Mouse (Mus musculus): ENCODE measurements around the gene Gm20388. TPM values are rescaled to one million over a fixed set of nuclear protein-coding genes. Genes with fewer than 3 reads are reported as not detected.

The Gm20388 gene
- polyA plus RNA-seq, 1 experiment from 2014 or later, result 3.6 TPM

DNA sequence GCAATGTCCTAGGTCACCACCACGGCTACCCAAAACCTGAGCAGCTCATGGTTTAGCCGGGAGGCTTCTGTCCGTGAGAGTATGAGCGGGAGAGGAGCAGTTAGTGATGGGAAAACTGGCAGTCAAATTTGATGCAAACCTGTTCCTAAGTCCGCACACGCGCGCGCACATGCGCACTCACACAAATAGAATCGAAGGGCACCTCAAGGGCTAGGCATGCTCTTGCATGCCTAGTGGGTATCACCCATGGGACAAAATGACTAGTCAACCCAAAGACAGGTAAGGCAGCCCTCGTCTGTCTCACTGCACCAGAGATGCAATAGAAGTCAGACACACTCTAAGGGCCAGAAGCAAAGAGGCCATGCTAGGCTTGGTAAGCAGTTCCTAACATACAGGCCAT lies 4465.8 kb downstream of the Gm20388 start:
- H3K4me3 ChIP-seq, result no peak overlapping the region
- no peak overlapping the region for H3K27ac ChIP-seq (replicated peaks)
- no peaks in the 10 kb centered on the region for H3K4me1 ChIP-seq
- WGBS, result 95% methylated on average over 12 of the region's 12 CpGs
- no peak for DNase-seq (ENCODE audit: low spot score)
- no peaks in the 10 kb centered on the region for H3K27me3 ChIP-seq (replicated peaks; ENCODE audit: low read depth, poor library complexity, severe bottlenecking)
- H3K36me3 ChIP-seq (replicated peaks), result no peaks in the 10 kb centered on the region
- H3K9me3 ChIP-seq, result no peaks in the 10 kb centered on the region

DNA sequence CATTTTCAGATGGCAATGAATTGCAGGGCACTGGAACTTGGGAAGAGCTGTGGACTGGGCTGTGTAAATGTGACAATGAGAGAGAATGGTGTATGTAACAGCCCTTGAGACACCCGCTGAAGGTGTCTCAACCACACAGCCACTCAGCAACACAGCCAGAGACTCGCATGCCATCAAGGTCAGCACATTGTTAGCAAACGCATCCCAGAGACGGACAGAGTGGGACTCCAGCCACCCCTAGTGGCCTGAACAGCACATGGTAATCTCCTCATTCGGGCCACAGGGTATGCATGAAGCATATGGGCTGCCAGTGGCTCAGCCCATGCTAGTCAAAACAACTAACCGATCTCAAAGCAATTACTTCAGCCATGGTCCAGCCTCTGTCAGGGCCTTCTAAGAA lies 4468.6 kb downstream of the Gm20388 start:
- H3K9me3 ChIP-seq, result no peaks in the 10 kb centered on the region
- H3K27me3 ChIP-seq (replicated peaks; ENCODE audit: low read depth, poor library complexity, severe bottlenecking), result no peaks in the 10 kb centered on the region
- 72% methylated on average over 6 of the region's 6 CpGs for WGBS
- H3K36me3 ChIP-seq (replicated peaks), result no peaks in the 10 kb centered on the region
- H3K27ac ChIP-seq (replicated peaks), result no peak overlapping the region
- H3K4me3 ChIP-seq, result no peak overlapping the region
- no peak for DNase-seq (ENCODE audit: low spot score)
- no peaks in the 10 kb centered on the region for H3K4me1 ChIP-seq

DNA sequence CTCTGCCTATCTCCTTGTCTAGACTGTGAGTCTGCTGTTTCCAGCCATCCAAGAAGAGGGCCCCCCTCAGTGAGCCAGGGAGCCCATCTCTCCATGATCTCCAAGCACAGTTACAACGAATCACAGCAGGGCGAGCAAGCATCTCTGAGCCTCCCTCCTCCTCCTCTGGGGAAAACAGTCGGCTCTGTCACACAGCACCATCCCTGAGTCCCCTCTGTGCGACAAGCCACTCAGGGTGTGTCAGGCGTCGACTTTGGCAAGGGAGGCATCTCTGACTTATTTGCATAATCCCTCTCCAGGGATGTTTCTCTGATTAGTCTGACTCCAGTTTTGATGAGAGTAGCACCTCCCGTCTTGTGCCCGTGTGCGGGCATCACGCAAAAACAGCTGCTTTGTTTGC lies 4471.6 kb downstream of the Gm20388 start:
- H3K4me3 ChIP-seq, result no peak overlapping the region
- no peaks in the 10 kb centered on the region for H3K9me3 ChIP-seq
- 60% methylated on average over 10 of the region's 10 CpGs for WGBS

DNA sequence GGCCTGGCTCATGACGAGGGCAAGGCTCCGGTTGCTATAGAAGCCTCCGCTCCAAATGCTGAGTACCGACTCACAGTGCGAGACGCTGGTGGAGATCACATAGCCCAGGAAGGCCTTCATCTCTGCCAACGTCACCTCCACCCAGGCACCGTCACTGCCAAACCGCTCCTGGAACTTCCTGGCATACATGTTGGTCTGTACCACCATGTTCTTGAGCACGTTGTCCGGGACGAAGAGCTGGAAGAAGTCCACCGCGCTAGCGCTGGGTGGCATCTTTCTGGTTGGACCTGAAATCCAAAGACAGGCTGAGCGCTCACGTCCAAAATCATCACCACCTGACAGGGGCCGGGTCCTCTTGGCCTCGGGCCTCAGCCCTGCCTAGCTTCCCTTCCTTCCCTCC lies 4473.7 kb downstream of the Gm20388 start:
- no peak for DNase-seq (ENCODE audit: low spot score)
- no peak overlapping the region for H3K27ac ChIP-seq (replicated peaks)
- WGBS, result 95% methylated on average over 19 of the region's 19 CpGs
- H3K4me3 ChIP-seq, result no peak overlapping the region
- no peaks in the 10 kb centered on the region for H3K9me3 ChIP-seq
- H3K4me1 ChIP-seq, result no peaks in the 10 kb centered on the region
- no peaks in the 10 kb centered on the region for H3K27me3 ChIP-seq (replicated peaks; ENCODE audit: low read depth, poor library complexity, severe bottlenecking)
- no peaks in the 10 kb centered on the region for H3K36me3 ChIP-seq (replicated peaks)

More for the DNA sequence above, 4471.6 kb downstream of the Gm20388 start:
- H3K27me3 ChIP-seq (replicated peaks; ENCODE audit: low read depth, poor library complexity, severe bottlenecking), result no peaks in the 10 kb centered on the region
- no peak overlapping the region for H3K27ac ChIP-seq (replicated peaks)
- DNase-seq (ENCODE audit: low spot score), result no peak
- no peaks in the 10 kb centered on the region for H3K4me1 ChIP-seq
- no peaks in the 10 kb centered on the region for H3K36me3 ChIP-seq (replicated peaks)

DNA sequence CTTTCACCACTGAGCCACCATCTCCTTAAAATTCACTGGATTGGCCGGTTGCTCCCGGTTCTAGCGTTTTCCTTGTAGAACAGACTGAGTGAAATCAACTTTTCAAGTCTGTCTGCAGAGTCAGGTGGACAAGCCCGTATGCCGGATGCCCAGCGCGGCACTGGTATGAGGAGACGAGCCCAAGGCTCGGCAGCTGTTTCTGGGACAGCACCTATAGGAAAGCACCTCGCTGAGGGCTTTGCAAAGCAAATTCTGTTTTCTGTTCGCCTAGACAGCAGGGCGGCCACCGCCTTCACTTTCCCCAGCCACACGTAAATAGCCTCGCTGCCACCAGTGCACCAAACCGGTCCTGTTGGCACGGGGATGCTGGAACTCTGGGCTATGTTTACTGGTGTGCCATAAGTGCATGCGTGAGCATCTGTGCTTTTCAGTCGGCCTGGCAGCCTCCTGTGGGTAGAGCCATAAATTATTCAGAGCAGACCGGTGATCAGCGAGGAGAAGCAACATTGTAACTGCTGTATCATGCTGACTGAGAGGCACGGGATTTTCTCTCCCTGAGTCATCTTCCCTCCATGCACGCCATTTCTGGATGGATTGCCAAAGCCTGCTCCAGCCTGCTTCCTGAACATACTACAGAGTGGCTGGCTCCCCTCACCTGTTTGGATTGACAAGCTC lies 4475.7 kb downstream of the Gm20388 start:
- no peaks in the 10 kb centered on the region for H3K4me1 ChIP-seq

DNA sequence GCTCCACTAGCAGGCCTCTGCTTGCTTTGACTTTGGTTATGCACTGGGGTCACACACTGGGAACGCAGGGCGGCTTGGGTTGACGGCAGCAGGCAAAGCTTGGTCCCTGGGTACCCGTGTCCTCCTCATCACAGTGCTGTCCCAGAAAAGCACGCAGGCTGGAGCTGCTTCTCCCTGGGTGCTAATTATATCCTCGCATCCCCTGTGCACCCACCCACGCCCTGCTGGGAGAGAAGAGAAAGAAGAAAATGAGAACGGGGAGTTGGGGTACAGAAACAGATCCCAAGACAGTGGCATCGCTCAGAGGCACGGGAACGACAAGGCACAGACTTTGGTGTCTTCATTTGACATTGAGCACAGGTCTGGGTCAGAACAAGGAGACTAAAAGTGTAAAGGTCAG lies 4478.9 kb downstream of the Gm20388 start:
- Histone ChIP-seq H3K36me3 (replicated peaks) (no peaks in the 10 kb centered on the region), H3K4me1 (peaks cover 7% of the 10 kb centered on the region), H3K27ac (replicated peaks) (no peak overlapping the region), H3K9me3 (no peaks in the 10 kb centered on the region), H3K27me3 (replicated peaks; ENCODE audit: low read depth, poor library complexity, severe bottlenecking) (no peaks in the 10 kb centered on the region), H3K4me3 (no peak overlapping the region)
- WGBS, result 86% methylated on average over 11 of the region's 11 CpGs
- DNase-seq (ENCODE audit: low spot score), result no peak

More for the DNA sequence above, 4475.7 kb downstream of the Gm20388 start:
- Histone ChIP-seq H3K9me3 (no peaks in the 10 kb centered on the region), H3K27me3 (replicated peaks; ENCODE audit: low read depth, poor library complexity, severe bottlenecking) (no peaks in the 10 kb centered on the region), H3K4me3 (no peak overlapping the region), H3K27ac (replicated peaks) (no peak overlapping the region), H3K36me3 (replicated peaks) (no peaks in the 10 kb centered on the region)
- no peak for DNase-seq (ENCODE audit: low spot score)
- 89% methylated on average over 23 of the region's 23 CpGs for WGBS

DNA sequence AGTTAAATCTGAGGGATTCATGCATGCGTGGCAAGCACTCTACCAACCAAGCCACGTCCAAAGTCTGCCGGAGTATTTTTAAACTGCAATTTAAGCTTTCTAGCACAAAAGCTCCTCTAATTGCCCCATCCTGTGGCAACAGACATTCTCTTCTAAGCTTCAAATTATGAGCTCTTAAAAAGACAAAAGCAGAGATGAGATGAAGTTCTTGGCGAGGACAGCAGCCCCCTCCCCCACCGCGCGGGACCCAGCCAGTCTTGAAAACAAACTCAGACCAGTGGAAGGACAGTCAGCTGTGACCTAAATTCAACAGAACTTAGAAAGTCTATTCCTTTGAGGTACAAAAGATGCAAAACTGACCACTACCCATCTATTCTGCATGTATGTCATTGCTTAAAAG lies 4480.6 kb downstream of the Gm20388 start:
- Histone ChIP-seq H3K9me3 (no peaks in the 10 kb centered on the region), H3K27ac (replicated peaks) (no peak overlapping the region), H3K4me3 (no peak overlapping the region), H3K36me3 (replicated peaks) (no peaks in the 10 kb centered on the region), H3K4me1 (peaks cover 7% of the 10 kb centered on the region), H3K27me3 (replicated peaks; ENCODE audit: low read depth, poor library complexity, severe bottlenecking) (no peaks in the 10 kb centered on the region)
- DNase-seq (ENCODE audit: low spot score), result no peak
- 89% methylated on average over 7 of the region's 7 CpGs for WGBS

DNA sequence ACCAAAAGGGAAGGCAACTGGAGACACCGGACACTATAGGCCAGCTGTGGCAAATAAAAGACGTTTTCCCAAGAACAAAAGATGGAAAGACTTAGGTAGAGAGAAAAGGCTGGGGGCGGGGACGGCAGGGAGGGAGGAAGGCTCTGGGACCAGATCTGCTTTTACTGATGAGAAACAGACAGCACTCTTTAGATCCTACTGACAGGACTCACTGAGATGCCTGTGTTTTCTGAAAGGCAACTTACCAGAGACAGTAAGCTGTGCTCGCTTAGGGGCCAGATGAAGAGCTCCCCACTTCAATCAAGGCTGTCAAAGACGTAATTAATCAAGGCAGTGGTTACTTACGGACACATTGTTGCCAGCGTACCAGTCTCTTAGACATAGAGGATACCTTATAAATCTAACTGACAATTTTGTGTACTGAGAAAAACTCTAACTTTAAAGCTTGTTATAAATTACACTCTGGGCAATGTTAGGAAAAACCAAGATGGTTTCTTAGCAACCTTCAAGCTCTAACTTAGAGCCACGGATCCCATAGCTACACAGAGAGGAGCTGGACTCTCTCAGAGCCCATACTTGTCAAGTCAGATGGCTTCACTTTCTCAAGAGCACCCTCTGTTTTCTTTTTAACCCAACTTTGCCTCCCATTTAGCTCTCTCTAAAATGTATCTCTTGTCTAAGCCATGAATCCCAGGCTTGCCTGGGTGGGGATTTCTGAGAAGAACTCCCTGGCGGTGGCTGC lies 4481.8 kb downstream of the Gm20388 start:
- Histone ChIP-seq H3K36me3 (replicated peaks) (no peaks in the 10 kb centered on the region), H3K9me3 (no peaks in the 10 kb centered on the region), H3K4me1 (peaks cover 7% of the 10 kb centered on the region), H3K4me3 (no peak overlapping the region), H3K27me3 (replicated peaks; ENCODE audit: low read depth, poor library complexity, severe bottlenecking) (no peaks in the 10 kb centered on the region), H3K27ac (replicated peaks) (no peak overlapping the region)
- 70% methylated on average over 10 of the region's 10 CpGs for WGBS
- no peak for DNase-seq (ENCODE audit: low spot score)

DNA sequence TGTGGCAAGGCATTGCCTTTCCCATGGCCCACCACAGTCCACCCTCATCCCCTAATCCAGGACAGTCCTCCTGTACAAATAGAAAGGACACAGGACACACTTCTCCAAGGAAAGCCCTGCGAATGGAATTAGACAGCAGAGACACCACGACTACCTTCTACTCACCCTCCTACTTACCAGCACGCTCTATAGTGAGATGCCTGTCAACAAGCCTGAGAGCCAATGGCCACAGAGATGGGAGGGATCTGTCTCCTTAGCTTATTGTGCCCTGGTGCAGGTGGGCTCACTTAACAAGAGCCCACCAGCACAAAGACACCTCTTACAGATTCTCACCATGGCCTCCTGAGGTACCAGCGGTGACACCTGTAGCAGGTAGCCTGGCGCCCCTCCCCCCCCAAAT lies 4482.4 kb downstream of the Gm20388 start:
- peaks cover 7% of the 10 kb centered on the region for H3K4me1 ChIP-seq
- H3K9me3 ChIP-seq, result no peaks in the 10 kb centered on the region
- H3K4me3 ChIP-seq, result no peak overlapping the region
- WGBS, result 86% methylated on average over 5 of the region's 5 CpGs
- H3K27me3 ChIP-seq (replicated peaks; ENCODE audit: low read depth, poor library complexity, severe bottlenecking), result no peaks in the 10 kb centered on the region
- no peak overlapping the region for H3K27ac ChIP-seq (replicated peaks)
- DNase-seq (ENCODE audit: low spot score), result no peak
- no peaks in the 10 kb centered on the region for H3K36me3 ChIP-seq (replicated peaks)

DNA sequence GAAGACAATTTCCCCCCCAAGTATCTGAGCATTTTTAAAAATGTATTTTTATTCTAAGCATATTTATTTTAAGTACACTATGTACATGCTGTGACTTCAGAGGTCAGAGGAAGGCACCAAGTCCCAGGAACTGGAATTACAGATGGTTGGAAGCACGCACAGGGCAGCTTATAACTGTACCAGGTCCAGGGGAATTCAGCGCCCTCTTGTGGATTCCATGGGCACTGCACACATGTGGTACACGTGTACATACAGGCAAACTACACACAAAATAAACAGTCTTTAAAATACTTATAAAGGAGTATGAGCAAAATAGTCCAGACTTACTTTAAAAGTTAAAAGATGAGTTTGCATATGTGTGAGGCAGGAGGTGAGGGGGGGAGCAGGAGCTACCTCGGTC lies 4483.3 kb downstream of the Gm20388 start:
- DNase-seq (ENCODE audit: low spot score), result peak; percentile 19
- no peaks in the 10 kb centered on the region for H3K36me3 ChIP-seq (replicated peaks)
- H3K27me3 ChIP-seq (replicated peaks; ENCODE audit: low read depth, poor library complexity, severe bottlenecking), result no peaks in the 10 kb centered on the region
- H3K4me3 ChIP-seq, result no peak overlapping the region
- WGBS, result 83% methylated on average over 4 of the region's 4 CpGs
- peaks cover 9% of the 10 kb centered on the region for H3K4me1 ChIP-seq
- no peaks in the 10 kb centered on the region for H3K9me3 ChIP-seq
- no peak overlapping the region for H3K27ac ChIP-seq (replicated peaks)

DNA sequence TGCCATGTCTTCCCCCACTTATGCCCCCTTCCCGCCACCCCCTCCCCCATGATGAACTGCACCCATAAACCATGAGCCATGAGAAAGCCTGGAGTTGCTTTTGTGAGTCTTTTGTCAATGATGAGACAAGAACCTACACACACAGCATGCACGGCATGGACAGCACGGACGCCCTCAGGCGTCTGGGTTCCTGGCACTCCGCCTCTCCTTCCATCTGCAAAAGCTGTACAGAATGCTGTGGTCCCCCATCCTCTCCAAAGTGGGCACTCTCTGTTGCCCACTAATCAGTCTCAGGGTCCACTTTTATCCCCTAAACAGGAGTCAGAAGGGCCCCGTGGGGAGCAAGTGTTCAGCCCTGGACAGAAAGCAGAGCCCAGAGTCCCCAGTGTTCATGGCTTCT lies 4484.3 kb downstream of the Gm20388 start:
- DNase-seq (ENCODE audit: low spot score), result no peak
- Histone ChIP-seq H3K9me3 (no peaks in the 10 kb centered on the region), H3K27me3 (replicated peaks; ENCODE audit: low read depth, poor library complexity, severe bottlenecking) (no peaks in the 10 kb centered on the region), H3K4me3 (no peak overlapping the region), H3K36me3 (replicated peaks) (no peaks in the 10 kb centered on the region), H3K4me1 (peaks cover 12% of the 10 kb centered on the region), H3K27ac (replicated peaks) (no peak overlapping the region)
- WGBS, result 83% methylated on average over 7 of the region's 7 CpGs

All from embryonic facial prominence, embryonic 10.5 days (tissue).